Mouse (Mus musculus) liver, embryonic 14.5 days (tissue): ENCODE measurements around the gene Vezf1. TPM values are rescaled to one million over a fixed set of nuclear protein-coding genes. Genes with fewer than 3 reads are reported as not detected.

Experiments used
- ATAC-seq: fragments of 200-750 bp; cut with Nextera tagmentation; 2 replicates; pipeline ENCODE4 v1.8.0; 2017; ENCODE audit warnings: moderate number of reproducible peaks, mild to moderate bottlenecking, moderate library complexity; ENCODE audit not compliant: insufficient read depth
- DNase-seq, 3 experiments: peaks; one replicate each; pipeline ENCODE4 v3.0.0-alpha.2; 2012 to 2013; ENCODE audit warnings: low read depth in 3 of 3, low spot score in 3 of 3
- H3K27ac ChIP-seq: fragments of 300-500 bp; sonication (generic); 2 replicates; pipeline ENCODE4 v1.5.1; 2014; ENCODE audit warnings: moderate library complexity, mild to moderate bottlenecking, control low read depth, inconsistent platforms
- H3K27me3 ChIP-seq: fragments of 300-500 bp; sonication (generic); 2 replicates; pipeline ENCODE4 v1.6.1; 2014; ENCODE audit warnings: mild to moderate bottlenecking, low read length, moderate library complexity; ENCODE audit not compliant: control insufficient read depth, insufficient read depth
- H3K36me3 ChIP-seq: fragments of 300-500 bp; sonication (generic); replicated peaks from 2 replicates; pipeline ENCODE4 v1.6.1; 2014; ENCODE audit warnings: low read depth; ENCODE audit not compliant: control insufficient read depth, insufficient read depth
- H3K4me1 ChIP-seq, 2 experiments: fragments of 200-500 bp in 1 of 2; fragments of 300-500 bp in 1 of 2; sonication (generic) in 1 of 2; replicated peaks; 2 replicates each; pipeline ENCODE4 v1.6.1; 2012 to 2014; ENCODE audit warnings: antibody characterized with exemption in 1 of 2, inconsistent platforms in 1 of 2, low read length in 1 of 2; ENCODE audit not compliant: control insufficient read depth in 2 of 2, insufficient read depth in 2 of 2
- H3K4me2 ChIP-seq: fragments of 300-500 bp; sonication (generic); 2 replicates; pipeline ENCODE4 v1.6.1; 2014; ENCODE audit warnings: low read depth, mild to moderate bottlenecking, control low read depth, moderate library complexity
- H3K4me3 ChIP-seq, 2 experiments: fragments of 200-500 bp in 1 of 2; fragments of 300-500 bp in 1 of 2; sonication (generic) in 1 of 2; 2 replicates each; pipeline ENCODE4 v1.5.1; 2012 to 2014; ENCODE audit warnings: low read depth in 2 of 2, low read length in 2 of 2, mild to moderate bottlenecking in 2 of 2, control low read depth in 1 of 2, inconsistent platforms in 1 of 2, moderate library complexity in 1 of 2; ENCODE audit not compliant: insufficient read depth in 1 of 2
- H3K9ac ChIP-seq: fragments of 300-500 bp; sonication (generic); replicated peaks from 2 replicates; pipeline ENCODE4 v1.6.1; 2014; ENCODE audit warnings: mild to moderate bottlenecking, control low read depth, moderate library complexity
- H3K9me3 ChIP-seq: fragments of 300-500 bp; sonication (generic); 2 replicates; pipeline ENCODE4 v1.6.1; 2016; ENCODE audit warnings: low read length, mixed read lengths; ENCODE audit not compliant: control insufficient read depth
- CTCF ChIP-seq: IDR thresholded peaks from 2 replicates; pipeline ENCODE4 v1.5.1; 2016; ENCODE audit warnings: antibody characterized with exemption, low read depth, control low read depth
- EP300 ChIP-seq: IDR thresholded peaks from 2 replicates; pipeline ENCODE4 v1.6.1; 2016; ENCODE audit warnings: antibody characterized with exemption, low read depth
- WGBS: fragments of 180-500 bp; shearing (Covaris S2); extraction: QIAGEN DNeasy Blood & Tissue Kit; methylation state at CpG from one replicate; pipeline ENCODE4 v1.1.7; 2014; ENCODE audit not compliant: insufficient replicate concordance; 5-methylcytosine and 5-hydroxymethylcytosine counted together
- polyA plus RNA-seq, 2 experiments: library from polyadenylated mRNA; depleted of rRNA in 1 of 2; stranded (reverse) in 1 of 2; unstranded in 1 of 2; fragments of >200 nt; fragmentation: Nextera tagmentation in 1 of 2; extraction: Ambion mirVana in 1 of 2; gene quantifications; 2 replicates each; pipeline versions ENCODE4 v1.2.1 to v1.2.3; 2012 to 2014

Gene Vezf1
- polyA plus RNA-seq, 2 experiments, result 5.7 to 7.5 TPM

DNA sequence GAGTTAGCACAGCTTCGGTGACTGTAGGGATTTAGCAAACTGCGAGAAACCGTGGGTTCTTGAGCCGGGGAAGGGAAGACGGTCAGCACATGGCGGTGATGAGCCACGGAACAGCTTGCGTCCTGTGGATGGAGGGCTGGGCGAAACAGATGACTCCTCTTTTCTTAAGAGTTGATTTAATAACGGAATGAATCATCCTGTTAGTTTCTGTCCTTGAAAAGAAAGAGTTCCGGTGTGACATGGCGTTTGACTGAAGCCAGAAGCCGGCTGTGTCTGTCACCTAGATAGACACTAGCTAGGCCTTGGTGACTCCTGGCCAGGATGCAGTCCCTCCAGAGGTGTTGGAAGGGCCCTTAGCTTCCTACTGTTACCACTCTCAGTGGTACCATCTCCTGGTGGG is 44.0 kb downstream of the Vezf1 start:
- H3K36me3 ChIP-seq, result no peaks in the 10 kb centered on the region
- TF ChIP-seq EP300 (no peak), CTCF (no peak)
- H3K4me1 ChIP-seq, result peaks cover 0 to 5% of the 10 kb centered on the region in 2 experiments; a peak in 2 of 4 replicates
- H3K27me3 ChIP-seq, result no peaks in the 10 kb centered on the region
- no peak overlapping the region for H3K27ac ChIP-seq
- no peak for DNase-seq
- no peak overlapping the region for H3K4me2 ChIP-seq
- WGBS, result 74% methylated on average over 13 of the region's 13 CpGs
- H3K4me3 ChIP-seq, result no peak overlapping the region
- H3K9me3 ChIP-seq, result no peaks in the 10 kb centered on the region
- ATAC-seq, result no peak
- no peak overlapping the region for H3K9ac ChIP-seq

DNA sequence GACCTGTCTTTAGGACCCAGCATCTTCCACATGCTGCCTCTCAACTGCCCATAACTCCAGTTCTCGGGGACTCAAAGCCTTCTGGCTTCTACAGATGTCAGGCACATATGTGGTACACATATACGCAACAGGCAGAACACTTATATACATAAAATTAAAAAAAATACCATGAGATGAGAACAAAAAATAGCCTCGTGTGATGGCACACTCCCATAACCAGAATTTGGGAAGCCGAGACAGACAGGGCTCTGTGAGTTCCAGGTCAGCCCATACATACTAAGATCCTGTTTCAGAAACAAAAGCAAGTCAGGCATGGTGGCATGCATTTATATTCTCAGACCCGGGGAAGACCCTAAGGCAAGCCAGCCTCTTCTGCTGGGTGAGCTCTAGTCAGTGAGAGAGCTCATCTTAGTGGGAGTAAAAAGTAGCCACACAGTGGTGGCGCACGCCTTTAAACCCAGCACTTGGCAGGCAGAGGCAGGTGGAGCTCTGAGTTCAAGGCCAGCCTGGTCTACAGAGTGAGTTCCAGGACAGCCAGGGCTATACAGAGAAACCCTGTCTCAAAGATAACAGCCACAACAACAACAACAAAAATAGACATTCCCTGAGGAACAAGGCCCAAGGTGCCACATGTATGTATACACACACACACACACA is 44.7 kb downstream of the Vezf1 start:
- H3K27ac ChIP-seq, result no peak overlapping the region
- no peaks in the 10 kb centered on the region for H3K36me3 ChIP-seq
- H3K4me3 ChIP-seq, result no peak overlapping the region
- no peak for ATAC-seq
- no peaks in the 10 kb centered on the region for H3K9me3 ChIP-seq
- peaks cover 0 to 12% of the 10 kb centered on the region in 2 experiments; a peak in 2 of 4 replicates for H3K4me1 ChIP-seq
- H3K27me3 ChIP-seq, result no peaks in the 10 kb centered on the region
- 62% methylated on average over 7 of the region's 7 CpGs for WGBS
- no peak overlapping the region for H3K9ac ChIP-seq
- H3K4me2 ChIP-seq, result no peak overlapping the region
- TF ChIP-seq CTCF, result no peak
- no peak for TF ChIP-seq EP300
- no peak for DNase-seq

DNA sequence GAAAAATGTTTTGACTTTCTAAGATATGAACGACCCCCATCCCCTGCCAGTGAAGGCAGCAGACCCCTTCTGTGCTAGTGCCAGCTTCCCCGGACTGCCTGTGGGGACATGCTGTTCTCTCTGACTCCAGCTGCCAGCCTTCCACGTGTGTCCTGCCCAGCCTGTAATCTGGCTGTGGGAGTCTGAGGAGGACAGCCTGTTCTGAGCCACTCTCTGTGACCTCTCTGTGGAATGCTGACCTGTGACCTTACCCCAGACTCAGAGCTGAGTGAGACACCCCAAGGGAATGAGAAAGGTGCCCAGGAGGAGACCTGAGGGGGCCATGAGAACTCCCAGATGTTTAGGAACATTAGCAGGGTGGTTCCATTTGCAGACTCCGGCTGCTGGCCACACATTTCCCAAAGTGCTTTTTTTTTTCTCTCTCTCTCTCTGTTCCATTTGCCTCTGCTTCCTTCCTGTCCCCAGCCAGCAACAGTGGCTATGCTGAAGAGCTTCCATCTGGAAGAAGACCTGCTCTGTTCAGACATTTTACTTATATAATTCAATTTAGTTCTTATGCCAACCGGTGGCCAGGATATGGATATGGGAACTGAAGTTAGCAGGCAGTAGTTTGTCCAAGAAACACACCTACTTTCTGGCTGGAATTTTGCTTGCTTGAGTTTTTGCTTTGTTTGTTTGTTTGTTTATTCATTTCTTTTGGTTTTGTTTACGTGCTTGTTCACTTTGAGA is 45.6 kb downstream of the Vezf1 start:
- no peak overlapping the region for H3K9ac ChIP-seq
- H3K4me2 ChIP-seq, result no peak overlapping the region
- WGBS, result 52% methylated on average over 6 of the region's 6 CpGs
- no peaks in the 10 kb centered on the region for H3K9me3 ChIP-seq
- DNase-seq (no peak), ATAC-seq (no peak)
- no peak overlapping the region for H3K4me3 ChIP-seq
- no peak for TF ChIP-seq CTCF
- TF ChIP-seq EP300, result no peak
- no peaks in the 10 kb centered on the region for H3K27me3 ChIP-seq
- no peak overlapping the region for H3K27ac ChIP-seq
- peaks cover 0 to 16% of the 10 kb centered on the region in 2 experiments; a peak in 2 of 4 replicates for H3K4me1 ChIP-seq
- H3K36me3 ChIP-seq, result no peaks in the 10 kb centered on the region

DNA sequence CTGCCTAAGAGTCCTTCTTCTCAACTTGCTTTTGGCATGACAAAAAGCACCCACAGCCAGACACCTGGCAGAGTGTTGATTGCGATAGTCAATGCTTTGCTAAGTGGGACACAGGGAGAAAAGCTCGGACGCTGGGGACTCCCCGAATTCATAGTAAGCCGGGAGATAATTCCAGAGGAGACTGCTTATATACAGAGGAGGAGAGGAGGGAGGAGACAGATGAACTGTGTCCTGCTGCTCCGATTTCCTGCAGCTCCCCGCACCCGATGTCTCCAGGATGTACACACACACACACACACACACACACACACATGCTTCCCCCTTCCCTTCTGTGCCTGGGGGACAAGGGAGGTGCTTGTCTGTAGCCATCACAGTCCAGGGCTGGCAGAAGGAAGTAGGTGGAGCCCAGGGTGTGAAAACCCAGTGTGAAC is 46.8 kb downstream of the Vezf1 start:
- Histone ChIP-seq H3K9me3 (no peaks in the 10 kb centered on the region), H3K36me3 (no peaks in the 10 kb centered on the region), H3K27ac (no peak overlapping the region), H3K4me2 (no peak overlapping the region), H3K9ac (no peak overlapping the region), H3K4me3 (no peak overlapping the region), H3K27me3 (no peaks in the 10 kb centered on the region), H3K4me1 (peaks cover 0 to 16% of the 10 kb centered on the region in 2 experiments; a peak in 2 of 4 replicates)
- ATAC-seq (no peak), DNase-seq (no peak)
- TF ChIP-seq CTCF (no peak), EP300 (no peak)
- WGBS, result 19% methylated on average over 8 of the region's 8 CpGs

DNA sequence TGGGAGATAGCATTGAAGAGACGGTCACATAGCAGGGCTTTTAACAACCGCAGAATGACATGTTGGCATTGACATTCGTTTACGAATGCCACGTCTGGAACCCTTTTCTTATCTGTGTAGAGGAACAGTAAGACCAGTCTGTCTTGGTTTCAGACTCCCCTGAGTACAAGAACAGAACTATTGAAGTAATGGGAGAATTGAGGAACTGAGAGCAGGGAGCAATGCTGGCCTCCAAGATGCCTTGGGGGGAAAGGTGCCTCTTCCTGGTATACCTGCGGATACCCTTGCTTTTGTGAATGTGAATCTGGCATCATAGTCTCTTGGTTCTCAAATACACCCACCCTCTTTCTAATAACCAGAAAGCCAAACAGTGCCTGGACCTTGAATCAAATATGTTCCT is 48.5 kb downstream of the Vezf1 start:
- Histone ChIP-seq H3K9ac (no peak overlapping the region), H3K36me3 (no peaks in the 10 kb centered on the region), H3K9me3 (no peaks in the 10 kb centered on the region), H3K4me2 (no peak overlapping the region), H3K4me1 (peaks cover 0 to 16% of the 10 kb centered on the region in 2 experiments; a peak in 2 of 4 replicates), H3K4me3 (no peak overlapping the region), H3K27me3 (no peaks in the 10 kb centered on the region), H3K27ac (no peak overlapping the region)
- no peak for ATAC-seq
- DNase-seq, result no peak
- TF ChIP-seq EP300 (no peak), CTCF (no peak)
- 43% methylated on average over 6 of the region's 6 CpGs for WGBS
